Mouse (Mus musculus) thymus, adult 2 months (tissue): Measurements from ENCODE around the gene AL607142.1.

Source experiments
- CTCF ChIP-seq: fragments of 200-500 bp; IDR thresholded peaks from 2 replicates; pipeline ENCODE4 v1.5.1; 2012; ENCODE audit warnings: mild to moderate bottlenecking, control low read depth, low read length, moderate library complexity, borderline replicate concordance; ENCODE audit not compliant: control insufficient read depth, poor library complexity, insufficient read depth; ENCODE audit errors: extremely low read depth
- POLR2A ChIP-seq: fragments of 200-500 bp; IDR thresholded peaks from 2 replicates; pipeline ENCODE4 v1.6.1; 2012; ENCODE audit warnings: mild to moderate bottlenecking, low read length, control low read depth, moderate library complexity; ENCODE audit not compliant: control insufficient read depth, poor library complexity, insufficient read depth; ENCODE audit errors: extremely low read depth

DNA sequence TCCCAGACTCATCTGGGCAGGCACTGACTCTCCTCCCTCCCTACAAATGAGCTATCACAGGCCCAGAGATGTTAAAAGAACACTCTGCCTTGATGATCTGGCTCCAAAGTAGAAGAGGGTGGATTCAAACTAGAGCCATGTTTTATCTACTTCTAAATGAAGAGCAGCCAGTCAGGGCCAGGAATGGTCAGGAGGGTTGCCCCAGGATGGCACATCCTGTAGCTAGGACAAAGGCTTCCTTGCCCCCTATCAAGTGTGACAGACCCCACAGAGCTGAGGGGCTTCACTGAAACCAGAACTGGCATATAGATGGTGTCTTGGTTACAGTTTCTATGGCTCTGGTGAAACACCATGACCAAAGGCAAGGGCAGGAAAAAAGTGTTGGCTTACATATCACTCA lies 12.3 kb upstream of the AL607142.1 start:
- TF ChIP-seq CTCF = no peak
- no peak for TF ChIP-seq POLR2A
